Mouse (Mus musculus): ENCODE measurements at regions not wholly inside any gene's neighbourhood (a gene's known extent, or its start where the extent isn't known, plus 50 kb on each side); places are given as distances from the start of the nearest gene placed in this dataset.

- no peak for DNase-seq
- intact Hi-C loops (cut with DNase I), result no loop called here
Measured at GRCm38 (mm10) chr3:113811790-113812189, 181.8 kb upstream of the Rnpc3 start.

- intact Hi-C loops (cut with DNase I), result no loop called here
- DNase-seq, result no peak
Measured at GRCm38 (mm10) chr3:113859421-113859820, 170.9 kb upstream of the Col11a1 start.

GRCm38 (mm10) chr3:113860005-113860404, 170.3 kb upstream of the Col11a1 start:
- DNase-seq, result no peak
- intact Hi-C loops (cut with DNase I), result no loop called here

- intact Hi-C loops (cut with DNase I), result no loop called here
Measured at GRCm38 (mm10) chr3:113860426-113860825, 169.9 kb upstream of the Col11a1 start.

GRCm38 (mm10) chr3:113873226-113873625, 157.1 kb upstream of the Col11a1 start:
- no peak for DNase-seq
- intact Hi-C loops (cut with DNase I), result no loop called here

More at GRCm38 (mm10) chr3:113860426-113860825, 169.9 kb upstream of the Col11a1 start:
- no peak for DNase-seq

GRCm38 (mm10) chr3:113905162-113905561, 125.2 kb upstream of the Col11a1 start:
- intact Hi-C loops (cut with DNase I), result no loop called here
- no peak for DNase-seq

GRCm38 (mm10) chr3:113919350-113920179, 110.8 kb upstream of the Col11a1 start:
- DNase-seq, result peak; percentile 6 to 32
- intact Hi-C loops (cut with DNase I), result no loop called here

- no peak for DNase-seq
- intact Hi-C loops (cut with DNase I), result no loop called here
Measured at GRCm38 (mm10) chr3:113931553-113931952, 98.8 kb upstream of the Col11a1 start.

GRCm38 (mm10) chr3:113950501-113950900, 79.8 kb upstream of the Col11a1 start:
- intact Hi-C loops (cut with DNase I), result no loop called here
- no peak for DNase-seq

GRCm38 (mm10) chr3:113952468-113952867, 77.9 kb upstream of the Col11a1 start:
- intact Hi-C loops (cut with DNase I), result no loop called here
- no peak for DNase-seq

GRCm38 (mm10) chr3:113953113-113953512, 77.2 kb upstream of the Col11a1 start:
- intact Hi-C loops (cut with DNase I), result no loop called here
- no peak for DNase-seq

GRCm38 (mm10) chr3:113954486-113954885, 75.9 kb upstream of the Col11a1 start:
- DNase-seq, result no peak
- intact Hi-C loops (cut with DNase I), result no loop called here

GRCm38 (mm10) chr3:113960080-113960479, 70.3 kb upstream of the Col11a1 start:
- DNase-seq, result no peak
- intact Hi-C loops (cut with DNase I), result no loop called here
